Mouse (Mus musculus) embryo, embryonic 10 days (tissue): ENCODE results near the gene Alk.

ENCODE experiments used
- DNase-seq: peaks from one replicate; pipeline ENCODE4 v3.0.0-alpha.2; 2015; ENCODE audit warnings: low spot score

Alk gene

DNA sequence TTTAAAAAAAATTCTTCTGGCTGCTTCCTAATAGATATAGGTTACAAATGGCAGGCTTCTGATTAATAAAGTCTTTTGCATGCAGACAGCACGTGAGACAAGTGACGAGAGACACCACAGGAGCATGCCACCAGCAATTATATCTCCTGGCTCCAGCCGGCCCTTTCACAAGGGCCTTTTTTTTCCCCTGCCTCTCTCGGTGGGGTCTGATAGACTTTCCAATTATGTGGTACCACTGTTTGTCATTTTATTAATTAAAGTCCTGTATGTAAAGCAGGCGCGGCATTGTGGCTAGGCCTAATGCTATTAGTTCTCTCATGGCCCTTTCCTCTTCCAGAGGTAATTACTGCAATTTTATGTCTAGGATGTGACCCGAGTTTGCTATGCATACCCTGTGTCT is 630.7 kb downstream of the Alk start:
- DNase-seq = no peak

DNA sequence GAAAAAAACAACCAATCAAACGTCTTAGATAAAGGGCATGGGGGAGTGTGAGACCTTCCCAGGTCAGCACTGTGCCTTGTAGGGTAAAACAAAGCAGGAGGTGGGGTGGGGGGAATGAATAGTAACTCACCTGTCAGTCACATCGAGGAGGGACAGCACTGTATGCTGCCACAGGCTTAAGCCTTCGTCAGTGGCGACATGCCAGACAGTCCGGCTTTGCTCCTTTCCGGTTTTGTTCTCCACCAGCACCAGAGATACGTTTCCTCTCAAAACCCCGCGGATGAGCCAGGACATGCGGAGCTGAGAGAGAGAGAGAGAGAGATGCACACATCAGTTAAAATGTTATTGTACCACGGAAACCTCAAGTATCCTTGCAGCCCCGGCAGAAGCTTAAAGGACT is 637.1 kb downstream of the Alk start:
- DNase-seq = no peak

DNA sequence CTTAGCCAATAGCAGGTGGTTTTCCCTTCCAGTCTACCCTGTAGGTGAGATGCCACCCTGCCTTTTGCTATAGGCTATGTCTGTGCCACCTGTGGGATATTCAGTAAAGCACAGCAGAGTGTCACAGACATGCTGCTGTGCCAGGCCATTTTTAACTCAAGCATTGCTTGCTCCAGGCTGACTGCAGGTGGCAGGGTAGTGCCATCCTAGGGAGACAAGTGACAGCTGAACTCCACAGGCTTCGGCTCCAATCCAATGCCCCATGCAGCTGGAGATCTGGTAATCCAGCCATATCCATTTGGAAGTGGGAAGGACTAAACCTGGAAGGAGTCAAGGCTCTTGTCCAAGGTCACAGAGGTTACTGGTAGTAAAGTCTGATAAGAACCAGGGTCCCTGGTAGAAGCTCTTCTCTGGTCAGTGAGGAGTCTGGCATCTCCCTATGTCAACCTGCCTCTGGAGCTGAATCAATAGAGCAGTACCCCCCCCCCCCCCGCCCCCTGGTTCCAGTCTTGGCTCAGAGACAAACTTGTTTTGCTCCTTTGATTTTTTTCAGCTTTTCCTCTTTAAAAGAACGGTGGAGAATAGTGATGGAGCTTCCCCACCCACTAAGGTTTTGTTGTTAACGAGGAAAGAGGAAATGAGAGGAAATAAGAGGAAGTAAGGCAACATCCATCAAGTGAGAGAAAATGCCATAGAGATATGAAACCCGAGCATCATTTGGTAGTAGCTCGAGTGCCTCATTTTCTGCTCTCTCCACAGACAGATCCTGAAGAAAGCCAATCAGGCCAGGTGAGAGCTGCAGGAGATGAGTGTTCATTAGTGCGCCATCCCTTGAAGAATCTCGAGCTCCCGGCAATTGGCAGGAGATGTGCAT is 638.5 kb downstream of the Alk start:
- DNase-seq = peak; percentile 41

DNA sequence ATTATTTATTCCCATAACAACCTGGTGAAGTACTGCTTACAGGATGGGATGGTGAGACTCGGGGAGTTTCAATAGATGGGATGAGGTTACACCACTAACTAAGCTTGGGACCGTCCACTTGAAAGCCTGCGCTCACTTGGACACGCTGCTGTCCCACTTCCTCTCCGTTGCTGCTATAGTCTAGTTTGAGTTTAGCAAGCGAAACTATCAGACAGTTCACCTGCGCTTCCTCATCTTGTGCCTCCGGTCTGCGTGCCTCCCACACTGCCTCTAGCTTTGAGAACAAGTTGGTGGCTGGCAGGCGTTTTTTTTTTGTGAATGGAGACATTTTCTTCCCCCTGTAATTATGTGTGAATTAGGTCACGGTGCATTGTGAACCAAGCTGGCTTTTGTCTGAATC is 639.8 kb downstream of the Alk start:
- no peak for DNase-seq

DNA sequence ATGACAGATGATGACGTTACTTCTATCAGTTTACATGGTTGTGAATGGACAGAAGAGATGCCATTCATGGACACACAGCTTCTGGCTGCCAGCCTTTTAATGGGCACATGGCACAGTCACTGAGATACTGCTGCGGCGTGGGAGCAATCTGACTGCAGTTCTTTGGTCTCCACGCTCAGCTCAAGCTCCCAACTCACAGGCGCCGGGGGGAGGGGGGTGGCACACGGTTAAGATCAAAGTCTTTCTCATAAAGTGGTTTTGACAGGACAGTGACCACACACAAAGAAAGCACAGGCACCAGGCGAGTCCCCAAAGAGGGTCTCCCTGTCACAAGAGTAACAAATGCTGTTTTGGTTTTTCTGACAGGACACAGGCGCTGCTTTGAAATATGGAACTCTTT is 641.7 kb downstream of the Alk start:
- DNase-seq = no peak

DNA sequence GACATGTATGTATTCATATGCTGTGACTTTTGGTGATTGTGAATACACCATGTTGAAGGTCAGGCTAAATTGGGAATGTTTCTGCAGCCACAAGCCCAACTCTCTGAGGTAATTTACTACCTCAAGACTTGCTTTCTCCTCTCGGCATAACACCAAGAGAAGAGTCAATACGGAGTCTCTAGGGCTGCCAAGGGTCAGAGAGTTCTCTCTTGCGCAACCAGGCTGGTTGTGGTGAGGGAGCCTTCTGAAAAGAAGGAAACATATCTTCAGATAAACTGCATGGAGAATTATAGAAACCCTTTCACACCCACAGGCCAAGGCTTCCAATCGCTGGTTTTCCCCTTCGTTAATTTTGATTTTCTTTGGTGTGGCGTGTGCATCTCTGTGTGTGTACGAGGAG is 649.4 kb downstream of the Alk start:
- DNase-seq = no peak

DNA sequence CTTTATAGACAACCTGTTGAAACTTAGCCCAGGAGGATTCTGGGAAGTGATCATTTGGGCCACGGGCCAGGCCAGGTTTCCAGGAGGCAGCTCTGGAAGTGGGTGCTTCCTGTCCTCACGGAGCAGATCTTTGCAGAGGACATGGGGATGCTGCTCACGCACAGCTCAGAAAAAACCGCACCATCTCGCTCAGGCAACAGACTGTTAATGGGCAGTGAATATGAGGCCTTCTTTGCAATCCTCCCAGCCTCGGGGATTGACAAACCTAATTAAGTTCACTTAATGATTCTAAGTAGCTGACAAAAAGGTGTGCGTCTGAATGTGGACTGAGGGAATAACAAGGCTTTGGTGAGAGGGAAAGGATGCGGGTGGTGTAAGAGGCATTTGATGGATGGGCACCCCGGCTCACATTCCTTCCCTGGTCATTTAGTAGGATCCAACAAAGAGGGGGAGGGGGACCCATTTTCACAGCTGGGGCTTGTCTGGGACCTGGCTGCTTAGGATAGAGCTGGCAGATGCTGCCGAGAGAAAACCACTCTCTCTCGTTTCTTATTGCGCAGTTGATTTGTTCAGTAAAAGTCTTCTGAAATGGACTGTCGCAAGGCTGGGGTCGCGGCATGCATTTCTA is 650.1 kb downstream of the Alk start:
- no peak for DNase-seq

DNA sequence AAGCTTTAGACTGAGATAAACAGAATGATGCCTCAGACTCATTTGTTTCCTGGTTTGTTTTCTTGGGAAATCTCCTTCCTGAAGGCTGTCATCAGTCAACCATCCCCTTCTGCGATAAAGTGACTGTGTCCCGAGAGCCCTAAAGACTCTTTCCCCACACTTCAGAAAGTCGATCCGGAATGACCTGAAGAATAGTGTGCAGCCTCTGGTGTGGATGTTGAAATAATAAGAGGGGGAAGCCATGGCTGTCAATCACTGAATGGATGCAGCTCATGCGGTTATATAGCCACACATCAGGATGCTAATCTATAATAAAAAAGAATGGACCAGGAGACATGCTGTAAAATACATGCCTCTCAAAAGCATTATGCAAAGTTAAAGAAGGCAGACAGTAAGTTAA is 653.5 kb downstream of the Alk start:
- DNase-seq = no peak

DNA sequence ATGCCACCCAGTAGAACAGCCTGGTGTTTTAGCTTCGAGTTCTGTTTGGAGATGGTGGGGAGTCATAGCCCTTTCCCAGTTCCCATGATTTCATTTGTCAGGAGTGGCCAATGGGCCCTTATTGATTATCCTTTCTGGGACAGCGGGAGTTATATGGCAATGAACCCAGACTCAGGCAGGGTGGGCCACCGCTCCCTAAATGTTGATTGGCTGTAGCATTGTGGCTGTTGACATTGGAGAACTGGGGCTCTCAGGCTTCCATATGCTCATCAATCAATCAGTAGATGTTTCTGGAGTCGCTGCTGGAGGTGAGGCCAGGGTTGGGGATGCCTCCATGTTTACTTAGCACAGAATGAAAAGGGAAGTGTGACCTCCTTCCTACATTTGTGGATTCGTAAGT is 655.7 kb downstream of the Alk start:
- no peak for DNase-seq

DNA sequence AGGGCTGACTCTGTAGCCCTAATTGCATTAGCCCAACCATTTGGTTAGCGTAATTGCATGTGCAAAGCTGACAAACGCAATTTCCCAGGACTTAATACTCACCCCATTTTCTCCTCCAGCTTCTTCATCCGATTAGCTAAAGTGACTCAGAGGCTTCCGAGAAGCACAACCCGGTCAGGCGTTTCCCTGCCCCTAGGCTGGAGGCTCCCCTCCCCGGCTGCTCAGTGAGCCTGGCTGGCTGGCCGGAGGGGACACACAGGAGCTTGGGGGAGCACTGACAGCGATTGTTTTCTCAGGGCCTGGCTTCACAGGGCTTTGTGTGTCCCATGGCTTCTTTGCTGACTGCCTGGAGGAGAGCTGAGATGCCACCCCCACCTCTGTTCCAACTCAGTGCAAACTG is 657.0 kb downstream of the Alk start:
- peak; percentile 23 for DNase-seq

DNA sequence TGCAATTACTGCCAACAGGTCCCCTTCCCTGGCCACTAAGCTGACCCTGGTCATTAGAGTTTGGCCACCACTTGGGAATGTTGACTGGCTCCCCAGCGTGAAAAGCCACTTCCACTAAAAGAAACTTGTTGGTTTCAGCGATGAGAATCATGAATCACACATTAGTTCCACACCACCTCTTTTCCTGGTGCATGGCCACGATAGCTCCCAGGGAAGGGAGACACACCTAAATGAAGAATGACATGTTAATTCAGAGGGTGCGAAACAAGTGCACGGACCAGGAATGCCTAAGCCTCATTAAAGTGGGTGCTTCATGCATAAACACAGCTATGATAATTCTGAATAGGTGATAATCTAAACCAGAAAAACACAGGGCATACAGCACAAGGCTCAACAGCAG is 660.4 kb downstream of the Alk start:
- no peak for DNase-seq

DNA sequence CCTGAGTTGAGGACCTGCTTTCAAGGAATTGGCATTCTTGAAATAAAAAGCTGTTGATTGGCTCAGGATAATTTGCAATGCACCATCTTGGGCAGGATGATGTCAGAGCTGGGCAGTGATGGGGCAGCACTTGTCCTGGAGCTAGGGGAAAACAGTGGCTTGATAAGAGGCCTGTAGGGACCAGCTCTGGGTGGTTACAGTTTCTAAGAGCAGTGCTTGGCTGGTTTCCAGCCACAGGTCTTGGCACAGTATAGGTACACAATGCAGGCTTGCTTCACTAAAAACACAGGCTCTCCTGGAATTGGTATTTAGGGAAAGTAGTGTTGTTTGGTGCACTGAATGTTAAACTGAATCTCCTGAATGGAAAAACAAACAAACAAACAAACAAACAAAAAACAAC is 662.4 kb downstream of the Alk start:
- no peak for DNase-seq

DNA sequence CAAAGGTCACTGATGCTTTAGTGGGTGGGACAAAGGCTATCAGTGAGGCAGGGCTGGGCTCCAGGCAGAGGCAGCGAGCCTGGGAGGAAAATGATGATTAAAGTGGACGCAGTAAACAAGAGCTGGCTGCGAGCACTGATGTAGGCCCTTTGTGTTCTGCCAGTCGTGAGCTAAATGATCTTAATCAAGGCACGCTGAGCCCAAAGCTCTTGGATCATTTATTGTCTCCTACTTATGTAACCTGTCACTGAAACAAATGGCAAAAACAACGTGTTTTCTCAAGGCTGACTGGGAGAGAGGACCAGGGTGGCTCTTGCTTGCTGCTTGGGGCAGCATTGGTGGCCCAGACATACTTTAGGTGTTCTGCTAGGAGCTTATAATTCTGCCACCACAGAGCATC is 663.0 kb downstream of the Alk start:
- DNase-seq = no peak

DNA sequence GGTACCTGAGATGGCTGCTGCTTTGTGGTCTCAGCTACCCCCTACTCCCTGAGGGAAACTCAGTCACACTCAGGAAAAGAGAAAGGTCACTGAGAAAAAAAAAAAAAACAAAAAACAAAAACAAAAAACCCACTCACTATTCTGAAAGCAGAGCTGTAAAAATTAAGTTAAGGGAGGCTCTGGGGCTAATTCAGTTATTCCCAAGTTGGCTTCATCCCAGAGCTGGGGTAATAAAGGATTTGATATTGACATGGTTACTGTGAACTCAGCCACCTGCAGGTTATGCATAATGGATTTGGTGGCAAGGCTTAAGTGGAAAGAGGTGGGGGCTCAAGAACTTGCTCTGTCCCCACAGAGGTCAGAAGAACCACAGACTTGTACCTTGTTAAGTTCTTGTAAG is 667.7 kb downstream of the Alk start:
- no peak for DNase-seq

DNA sequence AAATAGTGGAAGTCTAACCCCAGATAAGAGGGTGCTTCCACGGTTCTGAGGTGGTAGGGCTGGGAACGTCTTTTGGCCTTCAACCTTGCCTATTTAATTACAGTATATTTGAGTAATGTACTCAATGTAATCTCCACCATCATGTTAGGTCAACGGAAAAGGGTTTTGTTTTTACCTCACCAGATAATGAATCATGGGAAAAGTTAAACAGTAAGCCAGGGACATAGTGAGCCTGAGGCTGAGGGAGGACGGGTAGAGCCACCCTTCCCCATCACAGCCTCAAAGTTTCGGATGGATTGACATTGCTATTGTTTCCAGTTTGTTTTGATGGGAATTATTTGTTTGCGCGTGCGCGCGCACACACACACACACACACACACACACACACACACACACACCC is 668.6 kb downstream of the Alk start:
- DNase-seq = no peak

DNA sequence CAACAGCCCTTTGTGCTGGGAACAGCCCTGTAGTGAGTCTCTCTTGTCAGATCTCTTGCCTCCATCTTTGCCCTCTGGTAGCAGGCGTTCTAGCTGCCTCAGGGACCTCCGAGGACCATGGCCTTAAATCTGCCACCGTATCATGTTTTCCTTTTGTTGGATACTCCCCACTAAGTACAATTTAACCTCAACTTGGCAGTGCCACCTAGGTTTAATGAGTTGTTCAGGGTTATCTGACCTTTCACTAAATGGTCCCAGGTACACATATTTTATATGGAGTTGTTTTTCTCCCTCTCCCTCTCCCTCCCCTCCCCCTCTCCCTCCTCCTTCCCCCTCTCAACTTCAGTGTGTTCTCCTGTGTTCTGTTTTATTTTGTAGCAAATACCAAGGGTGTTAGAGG is 669.1 kb downstream of the Alk start:
- DNase-seq = no peak

DNA sequence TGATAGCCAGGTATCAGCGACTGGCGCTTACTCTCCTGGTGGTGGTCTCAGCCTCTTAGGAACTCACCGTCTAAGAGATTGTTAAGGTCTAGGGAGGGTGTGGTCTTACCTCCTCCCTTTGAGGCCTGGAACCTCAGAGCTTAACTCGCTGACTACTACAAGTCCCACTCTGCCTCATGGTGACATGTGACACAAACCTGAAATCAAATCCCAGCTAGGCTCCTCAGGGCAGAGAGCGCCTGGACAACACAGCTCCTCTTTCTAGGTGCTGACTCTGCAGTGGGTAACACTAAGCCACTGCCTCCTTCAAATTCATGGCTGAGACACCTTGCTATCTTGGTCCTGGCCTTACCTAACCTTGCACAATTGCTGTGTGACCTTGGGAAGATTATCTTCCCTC is 689.5 kb downstream of the Alk start:
- DNase-seq = no peak

DNA sequence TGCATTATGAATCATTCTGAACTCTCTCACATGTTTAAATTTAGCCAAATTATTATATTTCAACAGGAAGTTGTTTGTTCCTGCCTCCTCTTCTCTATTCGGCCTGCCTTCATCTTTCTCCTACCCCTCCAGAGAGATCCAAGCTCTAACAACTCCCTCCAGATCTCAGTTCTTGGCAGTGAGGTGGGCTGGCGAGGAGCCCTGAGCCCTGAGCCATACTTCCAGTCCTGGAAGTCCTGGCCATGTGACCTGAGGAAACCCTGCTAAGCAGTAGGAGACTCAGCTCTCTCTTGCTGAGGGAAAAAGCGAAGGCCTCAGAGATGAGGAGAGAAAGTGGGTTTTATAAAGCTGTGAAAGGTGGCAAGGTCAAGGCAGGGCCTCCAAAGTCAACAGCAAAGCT is 689.9 kb downstream of the Alk start:
- no peak for DNase-seq

DNA sequence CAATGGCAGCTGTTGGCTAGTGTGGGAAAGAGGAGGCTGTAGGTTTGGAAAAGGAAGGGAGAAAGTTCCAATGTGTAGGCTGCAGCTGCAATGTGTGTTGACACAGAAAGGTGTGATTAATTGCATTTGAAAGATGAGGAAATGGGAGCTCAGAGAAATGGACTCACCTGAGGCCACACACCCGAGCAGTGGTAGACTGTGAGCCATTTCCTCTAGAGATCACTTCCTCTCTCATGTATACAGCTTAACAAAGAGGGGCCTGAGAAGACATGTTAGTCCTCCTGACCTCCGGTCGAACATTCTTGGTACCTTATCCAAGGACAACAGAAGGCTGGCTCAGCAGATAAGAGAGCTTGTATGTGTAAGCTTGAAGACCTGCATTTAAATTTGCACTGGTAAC is 691.2 kb downstream of the Alk start:
- DNase-seq = no peak

DNA sequence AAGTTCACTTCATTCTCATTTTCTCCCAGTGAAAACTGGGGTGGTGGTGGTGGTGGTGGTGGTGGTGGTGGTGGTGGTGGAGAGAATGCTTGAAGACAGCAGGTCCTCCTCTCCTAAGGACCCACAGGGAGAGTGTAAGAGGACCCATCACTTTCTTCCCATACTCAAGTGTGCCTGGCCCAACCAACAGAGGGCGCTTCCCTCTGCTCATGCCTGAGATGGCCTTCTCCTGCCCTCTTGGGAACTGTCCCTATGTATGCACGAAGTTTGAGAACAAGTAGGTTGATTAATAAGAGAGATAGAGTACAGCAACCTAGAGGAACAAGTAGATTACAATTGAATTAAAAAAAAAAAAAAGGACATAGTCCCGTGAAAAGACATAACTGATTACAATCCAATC is 695.3 kb downstream of the Alk start:
- DNase-seq = peak; percentile 56

DNA sequence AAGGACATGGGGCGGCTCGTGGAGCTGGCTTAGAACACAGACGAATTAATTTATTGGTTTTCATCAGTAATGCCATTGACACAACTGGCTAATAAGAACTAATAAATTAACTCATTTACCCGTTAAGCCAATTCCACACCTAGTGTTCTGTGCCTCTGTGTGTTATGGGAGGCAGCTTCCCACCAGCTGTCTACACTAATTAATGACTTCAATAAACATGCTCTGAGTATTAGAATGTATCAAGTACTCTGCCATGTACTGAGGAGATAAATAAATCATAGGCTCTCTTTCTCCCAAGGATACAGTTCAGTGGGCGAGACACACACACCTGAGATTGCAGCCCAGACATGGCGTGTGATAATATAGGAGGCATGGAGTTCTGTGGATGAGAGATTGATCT is 723.1 kb downstream of the Alk start:
- no peak for DNase-seq

DNA sequence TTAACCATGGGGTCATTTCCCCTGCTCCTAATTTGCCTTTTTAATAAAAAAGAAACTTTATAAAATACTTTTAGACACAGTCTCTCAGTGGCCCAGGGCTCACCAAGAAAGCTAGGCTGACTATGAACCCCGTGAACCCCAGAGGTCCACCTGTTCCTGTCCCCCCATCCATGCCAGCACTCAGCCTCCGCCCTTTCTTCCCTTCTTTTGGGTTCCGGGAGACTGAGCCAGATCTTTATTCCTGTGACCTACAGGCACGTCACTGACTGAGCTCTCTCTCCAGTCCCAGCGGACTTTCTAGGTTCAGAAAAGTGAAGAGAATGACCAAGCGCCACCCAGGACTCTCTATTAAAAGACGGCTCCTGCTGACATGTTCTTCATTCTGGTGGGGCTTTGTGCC is 728.9 kb downstream of the Alk start:
- DNase-seq = no peak

DNA sequence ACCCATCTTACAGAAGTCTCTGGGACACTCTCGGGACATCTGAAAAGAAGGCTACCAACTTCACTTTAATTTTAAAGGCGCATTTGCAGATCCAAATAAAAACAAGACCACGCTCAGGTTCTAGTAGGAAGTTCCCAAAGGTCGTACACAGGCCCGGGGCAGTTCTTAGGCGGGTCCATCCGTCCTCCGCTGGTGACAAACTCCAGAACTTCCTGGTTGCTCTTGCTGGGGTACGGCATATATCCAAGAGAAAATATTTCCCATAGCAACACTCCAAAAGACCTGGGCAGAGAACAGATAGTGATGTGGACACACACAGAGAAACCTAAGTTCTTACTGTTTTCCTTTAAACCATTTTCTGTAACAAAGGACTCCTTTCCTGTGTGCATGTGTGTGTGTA is 729.6 kb downstream of the Alk start:
- DNase-seq = no peak

DNA sequence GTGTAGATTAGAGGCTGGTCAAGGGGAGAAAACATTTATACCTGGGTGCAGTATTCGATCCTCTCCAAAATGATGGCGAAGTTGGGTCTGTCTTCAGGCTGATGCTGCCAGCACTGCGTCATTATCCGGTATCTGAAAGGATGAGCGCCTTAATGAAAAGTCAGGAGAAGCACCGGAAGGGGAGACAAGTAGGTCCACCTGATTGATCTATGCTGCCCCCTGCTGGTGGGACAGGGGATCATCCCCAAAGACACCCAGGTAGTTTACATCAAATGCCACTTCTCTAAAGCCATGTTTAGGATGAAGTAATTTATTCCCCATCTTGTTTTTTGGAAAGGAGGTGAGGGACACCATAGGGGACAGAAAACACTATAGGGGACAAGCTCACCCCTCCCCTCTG is 730.4 kb downstream of the Alk start:
- DNase-seq = peak; percentile 71
